Mouse (Mus musculus) heart, embryonic 11.5 days (tissue): Measurements from ENCODE around the gene March11. TPM values are rescaled to one million over a fixed set of nuclear protein-coding genes. Genes with fewer than 3 reads are reported as not detected.
A peak's percentile ranks its signal among the peaks of the same experiment; 100 is the strongest.

Experiments
- ATAC-seq: fragments of 200-750 bp; cut with Nextera tagmentation; replicated peaks from 2 replicates; pipeline ENCODE4 v1.8.0; 2017; ENCODE audit warnings: moderate library complexity; ENCODE audit not compliant: insufficient number of reproducible peaks, low FRiP score, low TSS enrichment
- H3K27ac ChIP-seq: fragments of 300-500 bp; sonication (generic); 2 replicates; pipeline ENCODE4 v1.5.1; 2014; ENCODE audit warnings: mild to moderate bottlenecking, low read depth, low read length
- H3K27me3 ChIP-seq: fragments of 300-500 bp; sonication (generic); 2 replicates; pipeline ENCODE4 v1.6.1; 2014; ENCODE audit warnings: mild to moderate bottlenecking, low read length, mixed read lengths; ENCODE audit not compliant: control insufficient read depth, insufficient read depth
- H3K36me3 ChIP-seq: fragments of 300-500 bp; sonication (generic); 2 replicates; pipeline ENCODE4 v1.6.1; 2014; ENCODE audit warnings: mild to moderate bottlenecking, low read length, moderate library complexity, mixed read lengths; ENCODE audit not compliant: control insufficient read depth, insufficient read depth
- H3K4me1 ChIP-seq: fragments of 300-500 bp; sonication (generic); 2 replicates; pipeline ENCODE4 v1.6.1; 2014; ENCODE audit warnings: low read length; ENCODE audit not compliant: control insufficient read depth, insufficient read depth
- H3K4me2 ChIP-seq: fragments of 300-500 bp; sonication (generic); 2 replicates; pipeline ENCODE4 v1.6.1; 2014; ENCODE audit warnings: mild to moderate bottlenecking, moderate library complexity
- H3K4me3 ChIP-seq: fragments of 300-500 bp; sonication (generic); 2 replicates; pipeline ENCODE4 v1.5.1; 2014; ENCODE audit warnings: low read depth, low read length
- H3K9ac ChIP-seq: fragments of 300-500 bp; sonication (generic); 2 replicates; pipeline ENCODE4 v1.6.1; 2014; ENCODE audit warnings: mild to moderate bottlenecking, low read depth, low read length, moderate library complexity
- H3K9me3 ChIP-seq: fragments of 300-500 bp; sonication (generic); replicated peaks from 2 replicates; pipeline ENCODE4 v1.6.1; 2016; ENCODE audit warnings: low read length; ENCODE audit not compliant: control insufficient read depth
- WGBS: fragments of 180-500 bp; shearing (Covaris S2); extraction: QIAGEN DNeasy Blood & Tissue Kit; methylation state at CpG from one replicate; pipeline ENCODE4 v1.1.7; 2014; ENCODE audit not compliant: insufficient replicate concordance; 5-methylcytosine and 5-hydroxymethylcytosine counted together
- polyA plus RNA-seq: library from polyadenylated mRNA; unstranded; fragments of >200 nt; fragmentation: Nextera tagmentation; extraction: Ambion mirVana; gene quantifications from 2 replicates; pipeline ENCODE4 v1.2.1, GENCODE M21; 2014

Gene March11
- 0.15 TPM in 1 of 2 replicates, not detected in the other for polyA plus RNA-seq

DNA sequence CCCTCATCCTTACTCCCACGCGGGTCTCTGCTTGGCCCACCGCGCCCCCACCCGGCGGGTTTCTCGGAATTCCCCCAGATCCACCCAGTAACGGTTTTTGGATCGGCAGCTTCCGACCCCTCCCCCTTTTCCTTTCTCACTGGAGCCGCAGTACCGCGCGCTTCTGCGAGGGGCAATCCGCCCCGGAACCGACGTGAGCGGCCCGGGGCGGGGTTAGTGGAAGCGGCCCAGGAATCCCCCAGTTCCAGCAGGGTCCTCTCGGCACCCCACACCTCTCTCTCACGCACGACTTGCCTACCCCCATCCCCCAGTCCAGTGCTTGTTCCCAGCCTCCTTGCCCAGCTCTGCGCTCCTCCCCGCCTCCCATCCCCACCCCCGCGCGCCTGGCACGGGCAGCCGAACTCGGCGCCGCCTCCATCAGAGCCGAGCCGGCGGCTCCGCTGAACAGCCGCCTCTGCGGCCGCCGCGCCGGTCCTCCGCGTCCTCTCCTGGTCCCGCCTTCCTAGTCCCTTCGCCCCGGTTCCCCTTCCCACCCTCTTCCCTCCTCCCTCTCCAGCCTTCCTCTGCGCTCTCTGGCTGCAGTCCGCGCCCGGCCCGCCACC is at the start of gene March11:
TSS of gene March11 (plus strand) at position 420 of the 602 bp plus-strand sequence.
- no peak within 1 kb of the TSS for H3K27ac ChIP-seq
- H3K36me3 ChIP-seq: no peaks in the 10 kb centered on the region
- H3K4me3 ChIP-seq: peak within 1 kb of the TSS; percentile 59
- WGBS: under 1% methylated on average over 53 of the region's 56 CpGs
- no peak within 1 kb of the TSS for H3K9ac ChIP-seq
- peaks cover 9% of the 10 kb centered on the region for H3K27me3 ChIP-seq
- peak; percentile 64 for ATAC-seq
- 0 out of 2 replicates have a peak, but pooled peaks cover 3% of the 10 kb centered on the region for H3K4me1 ChIP-seq
- no peaks in the 10 kb centered on the region for H3K9me3 ChIP-seq
- peak within 1 kb of the TSS; percentile 98 for H3K4me2 ChIP-seq

DNA sequence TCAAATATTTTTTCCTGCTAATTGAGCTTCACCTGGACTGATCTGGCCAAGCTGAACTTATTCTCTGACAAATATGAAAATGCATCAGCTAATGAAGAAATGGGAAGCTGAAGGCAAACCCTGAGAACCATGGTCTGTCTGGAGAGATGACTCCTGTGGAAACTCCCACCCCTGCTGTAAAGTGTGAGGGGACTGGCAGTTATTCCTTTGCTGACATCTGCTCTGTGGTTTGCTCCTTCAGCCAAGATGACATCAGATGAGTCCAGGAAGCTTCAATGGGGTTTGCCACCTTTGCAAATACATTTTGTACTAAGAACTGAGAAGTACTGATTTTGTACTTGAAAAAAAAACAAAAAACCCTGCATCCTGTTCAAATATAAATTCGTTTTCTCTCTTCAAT is 46.5 kb upstream of the March11 start:
- 63% methylated on average over 1 of the region's 1 CpGs for WGBS
- no peak overlapping the region for H3K4me2 ChIP-seq
- no peaks in the 10 kb centered on the region for H3K36me3 ChIP-seq
- no peak overlapping the region for H3K27ac ChIP-seq
- H3K9ac ChIP-seq: no peak overlapping the region
- ATAC-seq: no peak
- no peaks in the 10 kb centered on the region for H3K27me3 ChIP-seq
- no peaks in the 10 kb centered on the region for H3K4me1 ChIP-seq
- H3K4me3 ChIP-seq: no peak overlapping the region
- no peaks in the 10 kb centered on the region for H3K9me3 ChIP-seq

DNA sequence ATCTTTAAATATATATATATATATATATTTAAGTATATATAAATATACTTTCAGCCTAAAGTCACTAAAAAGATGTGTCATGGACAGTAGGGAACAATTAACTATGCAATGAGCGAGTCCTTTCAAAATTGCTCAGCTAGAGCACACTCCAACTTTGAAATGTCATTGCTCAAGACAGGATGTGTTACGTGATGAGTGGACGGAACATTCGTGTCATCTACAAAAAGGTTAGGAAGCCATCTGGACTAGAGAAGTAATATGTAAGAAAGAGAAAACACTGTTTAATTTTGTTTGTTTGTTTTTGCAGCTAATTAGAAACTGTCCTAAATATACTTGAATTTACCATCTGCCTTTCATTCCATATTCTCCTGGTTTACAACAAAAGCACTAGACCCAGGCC is 39.3 kb upstream of the March11 start:
- 77% methylated on average over 4 of the region's 4 CpGs for WGBS
- no peak overlapping the region for H3K4me2 ChIP-seq

DNA sequence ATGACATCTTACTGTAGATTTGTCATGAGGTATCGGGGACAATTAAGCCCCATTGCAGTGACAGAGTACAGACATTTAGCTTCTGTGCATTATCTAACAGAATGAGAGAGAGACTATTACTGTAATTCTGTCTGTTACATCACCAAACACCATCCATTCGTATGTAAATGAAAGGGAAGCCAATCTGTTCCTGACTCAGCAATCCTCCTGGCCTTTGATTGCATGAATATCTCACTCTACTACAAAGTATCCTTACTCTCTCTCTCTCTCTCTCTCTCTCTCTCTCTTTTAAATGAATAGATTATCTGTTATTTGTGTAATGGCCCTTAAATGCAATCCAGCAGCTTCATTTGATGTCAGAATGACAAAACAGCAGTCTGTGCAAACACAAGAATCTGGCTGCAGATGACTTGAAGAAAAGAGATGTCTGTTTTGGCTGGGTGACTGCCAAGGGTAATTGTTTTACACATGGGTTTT is 32.8 kb upstream of the March11 start:
- Histone ChIP-seq H3K4me3 (no peak overlapping the region), H3K27ac (no peak overlapping the region), H3K9ac (no peak overlapping the region), H3K27me3 (no peaks in the 10 kb centered on the region), H3K9me3 (no peaks in the 10 kb centered on the region), H3K4me1 (no peaks in the 10 kb centered on the region), H3K36me3 (no peaks in the 10 kb centered on the region), H3K4me2 (no peak overlapping the region)
- ATAC-seq: no peak
- WGBS: 70% methylated on average over 2 of the region's 2 CpGs

More for the DNA sequence above, 39.3 kb upstream of the March11 start:
- no peaks in the 10 kb centered on the region for H3K36me3 ChIP-seq
- no peak for ATAC-seq
- no peaks in the 10 kb centered on the region for H3K4me1 ChIP-seq
- no peaks in the 10 kb centered on the region for H3K27me3 ChIP-seq
- H3K27ac ChIP-seq: no peak overlapping the region
- no peak overlapping the region for H3K9ac ChIP-seq
- no peaks in the 10 kb centered on the region for H3K9me3 ChIP-seq
- no peak overlapping the region for H3K4me3 ChIP-seq

DNA sequence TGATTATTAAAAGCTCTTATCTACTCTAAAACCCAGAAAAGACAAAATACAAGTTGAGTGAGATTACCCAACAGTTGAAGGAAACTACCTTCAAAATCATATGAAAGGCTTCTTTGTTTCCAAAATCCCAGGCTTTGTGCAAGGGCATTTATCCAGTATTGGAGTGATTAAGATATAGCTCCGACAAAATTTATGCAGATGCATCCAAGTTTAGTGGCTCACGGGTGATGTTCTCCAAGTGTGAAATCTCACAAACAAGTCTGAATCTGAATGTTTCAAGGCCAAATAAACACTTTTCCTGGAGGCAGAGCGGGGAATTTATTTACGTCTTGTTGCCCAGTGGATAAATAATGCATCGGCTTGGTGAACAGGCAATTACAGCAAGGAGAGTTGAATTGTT is 32.2 kb upstream of the March11 start:
- 87% methylated on average over 5 of the region's 5 CpGs for WGBS
- no peak overlapping the region for H3K27ac ChIP-seq

DNA sequence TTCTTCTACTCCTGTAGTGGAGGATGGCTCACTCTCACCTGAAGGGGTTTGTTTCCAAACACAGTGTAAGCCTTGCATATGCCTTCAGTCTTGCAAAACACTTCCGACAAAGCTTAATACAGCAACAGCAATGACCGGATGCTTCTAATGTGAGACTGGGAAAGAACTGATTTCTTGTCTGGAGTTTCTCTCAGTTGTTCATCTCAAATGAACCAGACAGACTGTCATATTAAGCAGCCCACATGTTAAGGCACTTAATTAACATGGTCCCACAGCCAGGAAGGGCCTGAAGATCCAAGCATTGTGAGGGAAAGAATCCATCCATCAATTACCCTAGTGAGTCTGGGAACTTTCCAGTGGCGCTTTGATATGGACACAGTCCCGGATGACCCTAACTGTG is 17.0 kb upstream of the March11 start:
- Histone ChIP-seq H3K4me1 (no peaks in the 10 kb centered on the region), H3K27me3 (no peaks in the 10 kb centered on the region), H3K27ac (no peak overlapping the region), H3K9me3 (no peaks in the 10 kb centered on the region), H3K4me2 (no peak overlapping the region), H3K36me3 (no peaks in the 10 kb centered on the region), H3K9ac (no peak overlapping the region), H3K4me3 (no peak overlapping the region)
- WGBS: 65% methylated on average over 4 of the region's 4 CpGs
- no peak for ATAC-seq

More for the DNA sequence above, 32.2 kb upstream of the March11 start:
- Histone ChIP-seq H3K4me2 (no peak overlapping the region), H3K9me3 (no peaks in the 10 kb centered on the region), H3K9ac (no peak overlapping the region), H3K27me3 (no peaks in the 10 kb centered on the region), H3K36me3 (no peaks in the 10 kb centered on the region), H3K4me1 (no peaks in the 10 kb centered on the region), H3K4me3 (no peak overlapping the region)
- no peak for ATAC-seq

DNA sequence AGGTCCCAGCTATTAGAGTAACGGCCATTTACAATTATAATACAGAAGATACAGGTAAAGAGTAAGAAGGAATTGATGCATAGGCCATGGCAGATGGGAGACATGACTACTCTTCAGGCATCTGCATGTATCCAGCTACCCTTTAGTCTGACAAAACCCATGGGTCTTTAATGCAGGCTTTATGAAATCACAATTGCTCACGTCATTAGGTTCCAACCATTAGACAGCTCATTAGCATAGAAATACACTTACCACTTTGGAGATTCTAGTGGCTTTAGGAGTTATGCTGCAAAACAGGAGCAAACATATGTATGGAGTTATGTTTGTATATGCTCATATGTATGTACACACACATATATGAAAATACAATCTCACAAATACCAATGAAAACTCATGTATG is 16.0 kb upstream of the March11 start:
- WGBS: 73% methylated on average over 2 of the region's 2 CpGs
- ATAC-seq: no peak
- no peak overlapping the region for H3K4me3 ChIP-seq
- no peak overlapping the region for H3K9ac ChIP-seq
- H3K9me3 ChIP-seq: no peaks in the 10 kb centered on the region
- no peak overlapping the region for H3K4me2 ChIP-seq
- H3K27ac ChIP-seq: no peak overlapping the region
- no peaks in the 10 kb centered on the region for H3K27me3 ChIP-seq
- no peaks in the 10 kb centered on the region for H3K4me1 ChIP-seq
- H3K36me3 ChIP-seq: no peaks in the 10 kb centered on the region

DNA sequence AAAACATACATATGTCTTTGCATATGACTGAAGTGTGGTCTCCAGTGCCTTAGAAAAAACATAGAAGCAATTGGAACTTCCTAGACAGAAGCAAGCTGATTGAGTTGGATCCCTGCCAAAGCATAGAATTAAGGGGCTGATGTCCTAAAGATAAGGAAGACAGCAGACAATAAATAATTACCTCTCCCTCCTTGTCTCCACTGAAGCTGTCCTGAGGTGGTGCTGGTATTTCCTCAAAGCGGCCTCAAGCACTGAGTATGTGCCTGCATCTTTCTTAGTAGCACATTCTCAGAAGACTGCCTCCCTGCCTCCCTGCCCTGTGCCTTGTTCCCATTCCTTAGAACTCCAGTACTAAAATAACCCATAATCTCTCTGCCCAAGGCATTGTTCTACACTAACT is 15.6 kb upstream of the March11 start:
- Histone ChIP-seq H3K36me3 (no peaks in the 10 kb centered on the region), H3K4me1 (no peaks in the 10 kb centered on the region), H3K27ac (no peak overlapping the region), H3K4me2 (no peak overlapping the region), H3K4me3 (no peak overlapping the region), H3K9ac (no peak overlapping the region), H3K9me3 (no peaks in the 10 kb centered on the region), H3K27me3 (no peaks in the 10 kb centered on the region)
- 60% methylated on average over 1 of the region's 1 CpGs for WGBS
- no peak for ATAC-seq

DNA sequence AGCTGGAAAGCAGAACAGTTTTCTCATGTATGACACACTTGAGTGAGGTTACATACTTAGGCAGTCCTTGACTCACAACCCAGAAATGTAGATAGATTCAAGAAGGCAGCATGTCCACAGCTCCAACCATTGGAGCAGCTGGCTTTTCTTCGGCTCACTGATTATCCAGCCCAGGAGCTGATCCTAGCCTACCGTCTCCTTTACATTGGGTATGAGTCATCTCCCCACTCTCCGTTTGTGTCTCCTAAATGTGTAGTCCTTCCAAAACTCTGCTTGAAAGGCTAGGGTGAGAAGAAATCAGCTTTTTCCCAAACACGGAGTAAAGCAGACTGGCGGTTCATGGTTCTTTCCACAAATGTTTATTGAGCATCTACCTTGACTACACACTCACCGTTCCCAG is 10.2 kb upstream of the March11 start:
- H3K4me2 ChIP-seq: no peak overlapping the region
- H3K9me3 ChIP-seq: no peaks in the 10 kb centered on the region
- H3K27me3 ChIP-seq: no peaks in the 10 kb centered on the region
- 79% methylated on average over 6 of the region's 6 CpGs for WGBS
- no peak for ATAC-seq
- no peaks in the 10 kb centered on the region for H3K36me3 ChIP-seq
- H3K4me3 ChIP-seq: no peak overlapping the region
- no peak overlapping the region for H3K27ac ChIP-seq
- H3K4me1 ChIP-seq: no peaks in the 10 kb centered on the region
- H3K9ac ChIP-seq: no peak overlapping the region
